Mouse (Mus musculus) urinary bladder, adult 2 months (tissue): ENCODE measurements around the gene Gpatch8. TPM values are rescaled to one million over a fixed set of nuclear protein-coding genes. Genes with fewer than 3 reads are reported as not detected.

Experiments used
- DNase-seq: peaks from one replicate; pipeline ENCODE4 v3.0.0; 2022; ENCODE audit warnings: low spot score
- polyA plus RNA-seq: library from polyadenylated mRNA; depleted of rRNA; stranded (reverse); fragments of >200 nt; gene quantifications from 2 replicates; pipeline ENCODE4 v1.2.3, GENCODE M21; 2012

The Gpatch8 gene
- polyA plus RNA-seq, 1 experiment = 17.5 TPM

- DNase-seq = no peak
Observed at GRCm38 (mm10) chr11:102453131-102453530, 103.1 kb downstream of the Gpatch8 start.

GRCm38 (mm10) chr11:102449043-102450008 lies 106.9 kb downstream of the Gpatch8 start:
- no peak for DNase-seq

GRCm38 (mm10) chr11:102448327-102448726 lies 107.9 kb downstream of the Gpatch8 start:
- DNase-seq = no peak

DNA sequence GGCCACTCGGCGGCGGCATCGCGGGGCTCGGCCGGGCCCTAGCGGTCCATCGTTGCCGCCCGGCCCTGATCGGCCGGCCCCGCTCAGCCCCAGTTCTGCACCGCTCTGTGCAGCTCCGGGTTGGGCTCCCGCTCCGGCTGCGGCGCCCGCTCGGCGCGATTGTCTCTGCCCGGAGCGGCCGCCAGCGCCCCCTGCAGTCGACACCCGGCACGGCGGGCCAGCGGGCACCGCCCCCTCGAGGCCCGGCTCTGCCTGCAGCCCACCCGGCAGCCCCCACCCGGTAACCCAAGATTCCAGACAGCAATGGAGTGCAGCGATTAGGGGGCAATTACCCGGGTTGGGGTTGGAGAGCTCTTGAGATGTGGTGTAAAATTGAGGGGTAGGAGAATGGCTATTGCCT lies 108.7 kb downstream of the Gpatch8 start, which contains the start of gene Fam171a2:
Gene Fam171a2 (minus strand): TSS at position 186 of the 400 bp plus-strand sequence.
- DNase-seq = peak; percentile 75

- DNase-seq = no peak
Observed at GRCm38 (mm10) chr11:102446581-102447461, 109.4 kb downstream of the Gpatch8 start.

- no peak for DNase-seq
Observed at GRCm38 (mm10) chr11:102445891-102446361, 110.3 kb downstream of the Gpatch8 start.

DNA sequence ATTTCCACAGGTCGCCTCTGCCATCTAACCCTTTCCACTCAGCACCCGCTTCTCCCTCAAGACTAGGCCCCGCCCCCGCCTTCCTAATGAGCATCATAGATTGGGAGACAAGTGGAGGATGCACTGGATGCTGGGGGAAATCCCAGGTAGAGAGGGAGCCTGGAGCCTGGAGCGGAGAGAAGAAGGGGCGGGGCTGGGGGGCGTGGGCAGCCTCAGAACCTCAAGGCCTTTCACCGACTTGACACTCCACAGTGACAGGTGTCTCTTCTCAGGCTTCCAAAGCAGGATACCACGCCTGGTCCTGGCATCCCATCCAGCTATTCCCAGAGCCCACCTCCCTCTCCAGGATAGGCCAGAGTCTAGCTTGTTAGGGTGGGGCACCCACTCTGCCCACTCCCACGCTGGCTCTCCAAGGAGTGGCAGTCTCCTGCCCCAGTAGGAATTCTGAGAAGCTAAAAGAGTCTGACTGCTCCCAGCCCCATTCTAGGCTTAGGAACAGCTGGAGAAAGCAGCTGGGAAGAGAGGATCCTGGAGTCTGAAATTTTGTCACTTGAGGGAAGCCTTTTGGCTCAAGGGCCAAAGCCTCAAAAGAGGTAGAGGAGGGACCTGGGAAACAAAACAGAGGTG lies 110.8 kb downstream of the Gpatch8 start:
- DNase-seq = no peak

DNA sequence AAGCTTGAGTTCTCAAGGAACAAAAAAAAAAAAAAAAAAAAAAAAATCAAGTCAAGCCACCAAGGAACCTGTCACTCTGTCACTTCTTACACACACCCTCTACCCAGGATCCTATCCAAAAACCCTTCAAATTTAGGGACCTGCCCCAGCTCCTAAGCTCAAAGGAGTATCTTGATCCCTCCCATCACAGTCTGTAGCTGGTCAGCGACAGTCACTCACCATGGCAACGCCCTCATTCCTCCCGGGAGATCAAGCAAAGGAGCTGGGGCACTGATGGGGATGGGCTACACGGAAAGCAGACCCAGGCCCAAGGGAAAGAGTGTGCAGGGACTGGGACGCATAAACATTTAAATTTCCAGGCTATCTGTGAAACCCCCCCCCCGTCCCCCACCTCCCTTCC lies 111.4 kb downstream of the Gpatch8 start:
- DNase-seq = no peak

DNA sequence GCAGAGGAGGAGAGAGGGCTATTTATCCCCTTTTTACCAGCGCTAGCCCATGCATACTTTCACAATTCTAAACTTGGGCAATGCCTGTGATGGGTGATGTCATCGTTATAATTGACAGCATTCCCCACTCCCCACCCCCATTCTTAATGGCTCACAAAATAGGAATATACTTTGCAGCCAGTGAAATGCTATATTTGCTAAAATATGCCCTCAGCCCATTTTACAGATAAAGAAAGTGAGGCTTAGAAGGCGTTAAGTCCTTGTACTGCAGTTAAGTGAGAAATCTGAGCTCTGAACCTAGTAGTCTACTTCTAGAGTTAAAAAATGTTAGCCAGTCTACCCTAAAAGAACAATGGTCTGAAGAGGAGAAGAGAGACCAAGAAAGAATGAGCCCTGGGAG lies 111.9 kb downstream of the Gpatch8 start:
- no peak for DNase-seq

DNA sequence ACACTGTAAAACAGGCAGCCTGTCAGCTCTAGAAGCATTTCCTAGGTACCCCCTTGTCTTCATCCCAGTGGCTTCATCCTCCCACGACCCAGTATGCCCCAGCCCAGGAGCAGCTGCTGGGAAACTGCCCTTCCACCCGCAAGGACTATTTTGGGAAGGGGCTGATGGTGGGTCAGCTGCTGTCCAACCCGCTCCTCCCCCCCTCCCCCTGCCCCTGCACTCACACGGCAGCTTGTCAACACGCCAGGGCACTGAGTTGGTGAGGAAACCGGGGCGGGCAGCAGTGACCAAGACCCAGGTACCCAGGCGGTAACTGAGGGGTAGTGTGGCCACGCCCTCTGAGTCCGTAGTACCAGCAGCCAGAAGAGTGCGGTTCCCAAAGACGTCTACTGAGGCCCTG lies 112.5 kb downstream of the Gpatch8 start:
- DNase-seq = no peak

GRCm38 (mm10) chr11:102442089-102442488 lies 114.1 kb downstream of the Gpatch8 start:
- no peak for DNase-seq

- DNase-seq = no peak
Observed at GRCm38 (mm10) chr11:102441434-102441833, 114.8 kb downstream of the Gpatch8 start.

GRCm38 (mm10) chr11:102440255-102440654 lies 115.9 kb downstream of the Gpatch8 start:
- no peak for DNase-seq

- DNase-seq = no peak
Observed at GRCm38 (mm10) chr11:102439093-102440082, 116.8 kb downstream of the Gpatch8 start.

DNA sequence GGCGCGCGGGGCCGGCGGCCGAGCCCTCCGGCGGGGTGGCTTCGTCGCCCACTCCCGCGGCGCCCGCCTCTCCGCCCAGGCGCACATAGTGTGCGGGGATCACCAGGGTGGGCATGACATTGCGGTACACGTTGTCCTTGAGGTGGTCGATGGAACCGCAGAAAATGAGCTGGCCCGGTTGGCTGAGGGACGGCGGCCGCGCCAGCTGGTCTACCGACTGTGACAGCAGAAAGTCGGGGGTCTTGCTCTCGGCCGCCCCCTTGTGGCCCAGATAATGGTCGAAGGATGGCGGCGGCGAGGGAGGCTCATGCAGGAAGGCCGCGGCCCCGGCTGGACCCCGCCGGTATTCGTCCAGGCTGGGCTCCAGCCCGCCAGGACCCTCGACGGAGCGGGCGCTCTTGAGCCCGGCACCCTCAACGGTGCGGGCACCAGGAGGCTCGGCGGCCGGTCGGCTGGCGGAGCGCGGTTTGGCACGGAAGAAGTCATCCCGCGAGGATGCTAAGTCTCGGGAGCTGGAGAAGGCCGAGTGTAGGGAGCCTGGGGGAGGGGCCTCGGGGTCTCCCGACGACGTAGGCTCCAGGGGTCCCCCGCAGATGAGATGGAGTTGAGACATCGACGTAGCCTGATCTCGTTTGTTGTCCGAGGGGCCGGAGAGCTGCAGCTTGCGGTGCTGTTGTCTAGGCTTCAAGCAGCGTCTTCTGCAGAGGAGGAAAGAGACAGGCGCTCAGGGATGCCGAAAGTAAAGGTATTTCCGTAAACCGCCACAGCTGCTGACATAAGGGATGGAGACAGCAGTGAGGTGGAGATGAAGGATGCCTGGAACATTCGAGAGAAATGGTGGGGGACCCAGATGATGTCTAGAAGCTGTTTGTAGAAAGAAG lies 117.7 kb downstream of the Gpatch8 start:
- peak; percentile 77 for DNase-seq

GRCm38 (mm10) chr11:102437120-102438061 lies 118.8 kb downstream of the Gpatch8 start:
- DNase-seq = peak; percentile 59

DNA sequence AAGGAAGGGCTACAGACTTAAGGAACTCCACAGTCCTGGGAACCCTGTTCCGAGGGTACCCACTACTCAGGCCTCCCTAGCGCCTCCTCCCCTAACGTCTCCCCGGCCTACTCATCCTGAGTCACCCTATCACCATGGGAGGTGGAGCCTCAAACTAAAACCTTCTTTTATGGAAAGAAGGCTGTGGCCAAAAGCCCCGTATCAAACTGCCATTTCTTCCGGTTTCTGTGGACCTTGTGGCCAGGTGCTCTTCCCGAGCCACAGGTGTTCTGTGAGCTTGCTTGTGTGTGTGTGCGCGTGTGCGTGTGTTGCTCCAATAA lies 119.8 kb downstream of the Gpatch8 start:
- DNase-seq = no peak

DNA sequence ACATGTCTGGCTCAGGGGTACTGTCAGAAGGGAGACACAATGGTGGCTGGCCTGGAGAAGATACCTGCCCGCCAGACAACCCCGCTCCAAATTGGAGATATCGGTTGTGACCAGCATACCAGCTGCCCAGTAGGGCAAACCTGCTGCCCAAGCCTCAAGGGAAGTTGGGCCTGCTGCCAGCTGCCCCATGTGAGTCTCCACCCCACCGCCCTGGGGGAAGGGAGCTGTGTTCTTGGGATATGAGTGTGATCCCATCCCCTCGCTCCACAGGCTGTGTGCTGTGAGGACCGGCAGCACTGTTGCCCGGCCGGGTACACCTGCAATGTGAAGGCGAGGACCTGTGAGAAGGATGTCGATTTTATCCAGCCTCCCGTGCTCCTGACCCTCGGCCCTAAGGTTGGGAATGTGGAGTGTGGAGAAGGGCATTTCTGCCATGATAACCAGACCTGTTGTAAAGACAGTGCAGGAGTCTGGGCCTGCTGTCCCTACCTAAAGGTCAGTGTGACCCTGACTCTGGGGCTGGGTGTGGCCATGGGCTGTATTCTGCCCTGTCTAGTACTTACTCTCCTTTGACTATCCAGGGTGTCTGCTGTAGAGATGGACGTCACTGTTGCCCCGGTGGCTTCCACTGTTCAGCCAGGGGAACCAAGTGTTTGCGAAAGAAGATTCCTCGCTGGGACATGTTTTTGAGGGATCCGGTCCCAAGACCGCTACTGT lies 120.3 kb downstream of the Gpatch8 start:
- no peak for DNase-seq
